Mouse (Mus musculus) bone marrow, adult 2 months (tissue): ENCODE data around the gene Wbp1.

ENCODE experiments used
- CTCF ChIP-seq: fragments of 200-500 bp; IDR thresholded peaks from 2 replicates; pipeline ENCODE4 v1.5.1; 2011; ENCODE audit warnings: low read length, control low read depth; ENCODE audit not compliant: control insufficient read depth, insufficient read depth
- POLR2A ChIP-seq: fragments of 200-500 bp; IDR thresholded peaks from 2 replicates; pipeline ENCODE4 v1.6.1; 2011; ENCODE audit warnings: low read depth, mild to moderate bottlenecking, control low read depth, low read length, borderline replicate concordance; ENCODE audit not compliant: control insufficient read depth

GRCm38 (mm10) chr6:83155552-83156238 lies 34.3 kb upstream of the Wbp1 start:
- TF ChIP-seq CTCF, result no peak
- no peak for TF ChIP-seq POLR2A
